Mouse (Mus musculus) stomach, embryonic 14.5 days (tissue): ENCODE results near the gene Smarcb1. TPM values are rescaled to one million over a fixed set of nuclear protein-coding genes. Genes with fewer than 3 reads are reported as not detected.

Experiments
- ATAC-seq: fragments of 200-750 bp; cut with Nextera tagmentation; 2 replicates; pipeline ENCODE4 v1.8.0; 2017; ENCODE audit warnings: low read depth, moderate TSS enrichment; ENCODE audit not compliant: insufficient number of reproducible peaks, insufficient read depth, low FRiP score
- H3K27ac ChIP-seq: fragments of 300-500 bp; sonication (generic); 2 replicates; pipeline ENCODE4 v1.5.1; 2014; ENCODE audit warnings: mild to moderate bottlenecking, low read length, moderate library complexity, mixed read lengths
- H3K27me3 ChIP-seq: fragments of 300-500 bp; sonication (generic); 2 replicates; pipeline ENCODE4 v1.6.1; 2014; ENCODE audit warnings: low read length, control low read depth, mixed read lengths; ENCODE audit not compliant: control insufficient read depth, insufficient read depth
- H3K36me3 ChIP-seq: fragments of 300-500 bp; sonication (generic); 2 replicates; pipeline ENCODE4 v1.6.1; 2014; ENCODE audit warnings: mild to moderate bottlenecking, control low read depth, low read length, moderate library complexity, mixed read lengths; ENCODE audit not compliant: control insufficient read depth, insufficient read depth
- H3K4me1 ChIP-seq: fragments of 300-500 bp; sonication (generic); 2 replicates; pipeline ENCODE4 v1.6.1; 2014; ENCODE audit warnings: low read length, control low read depth, mixed read lengths; ENCODE audit not compliant: control insufficient read depth, insufficient read depth
- H3K4me2 ChIP-seq: fragments of 300-500 bp; sonication (generic); replicated peaks from 2 replicates; pipeline ENCODE4 v1.6.1; 2014; ENCODE audit warnings: low read depth, low read length, control low read depth
- H3K4me3 ChIP-seq: fragments of 300-500 bp; sonication (generic); 2 replicates; pipeline ENCODE4 v1.5.1; 2014; ENCODE audit warnings: low read depth, low read length, control low read depth
- H3K9ac ChIP-seq: fragments of 300-500 bp; sonication (generic); replicated peaks from 2 replicates; pipeline ENCODE4 v1.6.1; 2014; ENCODE audit warnings: low read depth, mild to moderate bottlenecking, control low read depth, low read length, moderate library complexity, mixed read lengths
- H3K9me3 ChIP-seq: fragments of 300-500 bp; sonication (generic); 2 replicates; pipeline ENCODE4 v1.6.1; 2016; ENCODE audit warnings: low read depth, low read length, control low read depth; ENCODE audit not compliant: control insufficient read depth
- WGBS: fragments of 180-500 bp; shearing (Covaris S2); extraction: QIAGEN DNeasy Blood & Tissue Kit; methylation state at CpG from one replicate; pipeline ENCODE4 v1.1.7; 2014; 5-methylcytosine and 5-hydroxymethylcytosine counted together
- polyA plus RNA-seq: library from polyadenylated mRNA; unstranded; fragments of >200 nt; fragmentation: Nextera tagmentation; extraction: Ambion mirVana; gene quantifications from 2 replicates; pipeline ENCODE4 v1.2.1, GENCODE M21; 2014

Smarcb1 gene
- 182 and 197 TPM in 2 replicates for polyA plus RNA-seq

- H3K4me3 ChIP-seq = peak within 1 kb of the TSS; percentile 85
- no peaks in the 10 kb centered on the region for H3K9me3 ChIP-seq
- H3K4me1 ChIP-seq = peaks cover 21% of the 10 kb centered on the region; the same call in 1 of the 2 replicates
- peak within 1 kb of the TSS; percentile 93 for H3K27ac ChIP-seq
- peak within 1 kb of the TSS; percentile 62 for H3K9ac ChIP-seq
- no peaks in the 10 kb centered on the region for H3K27me3 ChIP-seq
- H3K36me3 ChIP-seq = peaks cover 30% of the 10 kb centered on the region
- peak; percentile 90 for ATAC-seq
- under 1% methylated on average over 76 of the region's 76 CpGs for WGBS
- peak within 1 kb of the TSS; percentile 81 for H3K4me2 ChIP-seq
Observed at GRCm38 (mm10) chr10:75921026-75921725, at the start of gene Smarcb1. Gene Smarcb1, minus strand, starts transcription at chr10:75921617.

DNA sequence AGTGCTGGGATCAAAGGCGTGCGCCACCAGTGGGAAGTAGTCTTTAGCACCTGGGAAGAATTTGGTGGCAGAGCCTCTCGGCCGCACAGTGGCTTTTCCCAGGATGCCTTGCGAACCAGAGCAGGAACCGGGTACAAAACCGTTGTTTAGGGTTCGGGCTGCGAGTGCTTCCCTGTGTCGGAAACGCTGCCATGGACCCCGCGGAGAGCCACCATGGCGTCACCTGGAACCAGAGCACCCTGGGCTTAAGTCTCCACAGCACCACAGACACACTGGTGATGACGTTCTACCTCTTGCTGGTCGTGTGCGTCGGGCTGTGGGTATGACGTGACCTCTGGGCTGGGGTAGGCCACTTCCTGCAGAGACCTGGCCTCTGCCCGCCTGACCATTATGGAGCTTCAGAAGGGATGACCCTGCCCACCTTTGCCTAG, 33.0 kb upstream of the Smarcb1 start, which contains the start of gene Gm5134:
TSS of gene Gm5134 (plus strand) at position 134 of the 431 bp plus-strand sequence.
- H3K4me3 ChIP-seq = no peak within 1 kb of the TSS; the same call in 1 of the 2 replicates
- peaks cover 4% of the 10 kb centered on the region; the same call in 1 of the 2 replicates for H3K4me1 ChIP-seq
- no peaks in the 10 kb centered on the region for H3K27me3 ChIP-seq
- no peaks in the 10 kb centered on the region for H3K9me3 ChIP-seq
- 32% methylated on average over 20 of the region's 20 CpGs for WGBS
- no peak within 1 kb of the TSS for H3K27ac ChIP-seq
- peak within 1 kb of the TSS; percentile 34 for H3K4me2 ChIP-seq
- no peak; the same call in 1 of the 2 replicates for ATAC-seq
- H3K36me3 ChIP-seq = no peaks in the 10 kb centered on the region
- no peak within 1 kb of the TSS for H3K9ac ChIP-seq

DNA sequence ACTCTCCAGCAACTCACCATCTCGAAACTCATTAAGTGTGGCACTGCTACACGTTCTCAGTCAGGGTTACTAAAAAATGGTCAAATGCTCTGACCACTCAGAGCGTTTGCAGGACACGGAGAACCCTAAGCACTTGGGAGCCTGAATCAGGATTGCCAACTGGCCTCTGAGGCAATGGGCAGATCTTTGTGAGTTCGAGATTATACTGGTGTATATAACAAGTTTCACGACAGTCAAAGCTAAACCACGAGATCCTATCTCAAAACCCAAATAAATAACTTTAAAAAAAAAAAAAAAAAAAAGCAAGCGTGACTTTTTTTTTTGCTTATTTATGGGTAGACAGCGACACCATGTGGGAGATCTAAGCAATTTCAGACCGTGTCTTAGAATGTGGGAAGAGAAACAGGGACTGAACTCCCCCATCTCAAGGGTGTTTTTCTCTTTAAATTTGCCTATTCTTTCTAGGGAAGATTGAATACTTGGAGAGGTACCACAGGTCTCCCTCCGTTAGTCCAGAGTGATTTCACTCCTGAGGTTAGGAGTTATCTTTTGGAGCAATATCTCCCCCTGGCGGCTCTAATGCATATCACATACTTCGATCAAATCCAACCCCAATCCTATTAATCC, 30.1 kb upstream of the Smarcb1 start:
- H3K27ac ChIP-seq = no peak overlapping the region
- peak overlapping the region; percentile 40 for H3K4me3 ChIP-seq
- H3K9me3 ChIP-seq = no peaks in the 10 kb centered on the region
- no peaks in the 10 kb centered on the region for H3K27me3 ChIP-seq
- H3K4me2 ChIP-seq = peak overlapping the region; percentile 95
- H3K4me1 ChIP-seq = peaks cover 4% of the 10 kb centered on the region; the same call in 1 of the 2 replicates
- peak overlapping the region; percentile 48; the same call in 1 of the 2 replicates for H3K9ac ChIP-seq
- WGBS = 4% methylated on average over 13 of the region's 13 CpGs
- no peak for ATAC-seq
- no peaks in the 10 kb centered on the region for H3K36me3 ChIP-seq

GRCm38 (mm10) chr10:75950791-75951210, 29.4 kb upstream of the Smarcb1 start:
- peak; percentile 75 for ATAC-seq
- Histone ChIP-seq H3K27ac (no peak overlapping the region), H3K4me3 (peak overlapping the region; percentile 40), H3K36me3 (no peaks in the 10 kb centered on the region), H3K4me1 (peaks cover 4% of the 10 kb centered on the region; the same call in 1 of the 2 replicates), H3K27me3 (no peaks in the 10 kb centered on the region), H3K9ac (peak overlapping the region; percentile 48; the same call in 1 of the 2 replicates), H3K4me2 (peak overlapping the region; percentile 95), H3K9me3 (no peaks in the 10 kb centered on the region)
- WGBS = 2% methylated on average over 23 of the region's 23 CpGs

GRCm38 (mm10) chr10:75949053-75950045, 27.9 kb upstream of the Smarcb1 start:
- 78% methylated on average over 22 of the region's 22 CpGs for WGBS
- peaks cover 4% of the 10 kb centered on the region; the same call in 1 of the 2 replicates for H3K4me1 ChIP-seq
- no peak overlapping the region for H3K9ac ChIP-seq
- no peak overlapping the region for H3K4me2 ChIP-seq
- H3K4me3 ChIP-seq = no peak overlapping the region
- H3K9me3 ChIP-seq = no peaks in the 10 kb centered on the region
- H3K36me3 ChIP-seq = no peaks in the 10 kb centered on the region
- H3K27me3 ChIP-seq = no peaks in the 10 kb centered on the region
- no peak for ATAC-seq
- no peak overlapping the region for H3K27ac ChIP-seq

DNA sequence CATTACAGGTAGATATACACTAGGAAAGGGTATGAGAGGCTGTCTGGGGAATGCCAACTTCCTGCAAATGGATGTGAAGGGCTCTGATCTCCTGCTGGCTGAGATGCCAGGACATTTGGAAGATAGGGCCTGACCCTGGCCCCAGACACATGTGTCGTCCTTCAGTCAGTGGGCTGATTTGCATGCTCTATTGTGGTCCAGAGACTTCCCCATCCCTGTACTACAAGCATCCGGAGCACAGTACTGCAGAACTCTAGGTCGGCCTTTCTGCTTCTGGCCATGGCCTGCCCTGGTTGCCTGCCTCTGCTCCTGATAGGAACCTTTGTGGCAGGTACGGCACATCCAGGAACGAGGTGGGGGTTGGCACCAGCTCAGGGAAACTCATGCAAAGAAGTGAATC, 26.7 kb upstream of the Smarcb1 start:
- peaks cover 12% of the 10 kb centered on the region; the same call in 1 of the 2 replicates for H3K4me1 ChIP-seq
- no peaks in the 10 kb centered on the region for H3K9me3 ChIP-seq
- no peaks in the 10 kb centered on the region for H3K36me3 ChIP-seq
- no peak overlapping the region for H3K4me2 ChIP-seq
- H3K27ac ChIP-seq = no peak overlapping the region
- no peak overlapping the region for H3K4me3 ChIP-seq
- no peak for ATAC-seq
- H3K9ac ChIP-seq = no peak overlapping the region
- no peaks in the 10 kb centered on the region for H3K27me3 ChIP-seq
- 77% methylated on average over 5 of the region's 5 CpGs for WGBS

- no peak overlapping the region for H3K4me3 ChIP-seq
- H3K9ac ChIP-seq = no peak overlapping the region
- no peaks in the 10 kb centered on the region for H3K27me3 ChIP-seq
- no peaks in the 10 kb centered on the region for H3K36me3 ChIP-seq
- peaks cover 12% of the 10 kb centered on the region; the same call in 1 of the 2 replicates for H3K4me1 ChIP-seq
- WGBS = 67% methylated on average over 7 of the region's 7 CpGs
- H3K27ac ChIP-seq = no peak overlapping the region
- no peaks in the 10 kb centered on the region for H3K9me3 ChIP-seq
- ATAC-seq = no peak
- no peak overlapping the region for H3K4me2 ChIP-seq
Observed at GRCm38 (mm10) chr10:75945896-75946295, 24.5 kb upstream of the Smarcb1 start.

GRCm38 (mm10) chr10:75945213-75945612, 23.8 kb upstream of the Smarcb1 start:
- Histone ChIP-seq H3K27me3 (no peaks in the 10 kb centered on the region), H3K4me2 (no peak overlapping the region), H3K4me3 (no peak overlapping the region), H3K9me3 (no peaks in the 10 kb centered on the region), H3K36me3 (no peaks in the 10 kb centered on the region), H3K9ac (no peak overlapping the region), H3K27ac (no peak overlapping the region), H3K4me1 (peaks cover 11% of the 10 kb centered on the region; the same call in 1 of the 2 replicates)
- no peak for ATAC-seq
- 93% methylated on average over 7 of the region's 7 CpGs for WGBS
